Mouse (Mus musculus) heart, embryonic 14.5 days (tissue): Measurements from ENCODE around the gene Vstm2l. TPM values are rescaled to one million over a fixed set of nuclear protein-coding genes. Genes with fewer than 3 reads are reported as not detected.
A peak's percentile ranks its signal among the peaks of the same experiment; 100 is the strongest.

ENCODE experiments used
- ATAC-seq: fragments of 200-750 bp; cut with Nextera tagmentation; 2 replicates; pipeline ENCODE4 v1.8.0; 2017; ENCODE audit warnings: low read depth, moderate TSS enrichment; ENCODE audit not compliant: insufficient number of reproducible peaks, insufficient read depth, low FRiP score
- H3K27ac ChIP-seq, 2 experiments: fragments of 200-500 bp in 1 of 2; fragments of 300-500 bp in 1 of 2; sonication (generic) in 1 of 2; replicated peaks in 1 of 2; 2 replicates each; pipeline ENCODE4 v1.5.1; 2012 to 2014; ENCODE audit warnings: low read depth in 2 of 2, low read length in 2 of 2, control low read depth in 1 of 2, mild to moderate bottlenecking in 1 of 2, mixed read lengths in 1 of 2; ENCODE audit not compliant: control insufficient read depth in 1 of 2, insufficient read depth in 1 of 2
- H3K27me3 ChIP-seq: fragments of 300-500 bp; sonication (generic); 2 replicates; pipeline ENCODE4 v1.6.1; 2014; ENCODE audit warnings: mild to moderate bottlenecking, low read length, control low read depth; ENCODE audit not compliant: control insufficient read depth, insufficient read depth
- H3K36me3 ChIP-seq: fragments of 300-500 bp; sonication (generic); 2 replicates; pipeline ENCODE4 v1.6.1; 2014; ENCODE audit warnings: mild to moderate bottlenecking, control low read depth, low read length, mixed read lengths; ENCODE audit not compliant: control insufficient read depth, insufficient read depth
- H3K4me1 ChIP-seq, 2 experiments: fragments of 200-500 bp in 1 of 2; fragments of 300-500 bp in 1 of 2; sonication (generic) in 1 of 2; 2 replicates each; pipeline ENCODE4 v1.6.1; 2012 to 2014; ENCODE audit warnings: low read length in 2 of 2, control low read depth in 1 of 2, mixed read lengths in 1 of 2; ENCODE audit not compliant: control insufficient read depth in 2 of 2, insufficient read depth in 2 of 2
- H3K4me2 ChIP-seq: fragments of 300-500 bp; sonication (generic); 2 replicates; pipeline ENCODE4 v1.6.1; 2014; ENCODE audit warnings: mild to moderate bottlenecking, low read length
- H3K4me3 ChIP-seq, 2 experiments: fragments of 200-500 bp in 1 of 2; fragments of 300-500 bp in 1 of 2; sonication (generic) in 1 of 2; 2 replicates each; pipeline ENCODE4 v1.5.1; 2012 to 2014; ENCODE audit warnings: low read length in 2 of 2, mild to moderate bottlenecking in 2 of 2, control low read depth in 1 of 2, low read depth in 1 of 2, moderate library complexity in 1 of 2; ENCODE audit not compliant: control insufficient read depth in 1 of 2, insufficient read depth in 1 of 2
- H3K9ac ChIP-seq: fragments of 300-500 bp; sonication (generic); 2 replicates; pipeline ENCODE4 v1.6.1; 2014; ENCODE audit warnings: mild to moderate bottlenecking, low read length
- H3K9me3 ChIP-seq: fragments of 300-500 bp; sonication (generic); 2 replicates; pipeline ENCODE4 v1.6.1; 2016; ENCODE audit warnings: low read length, control low read depth; ENCODE audit not compliant: control insufficient read depth
- WGBS: fragments of 180-500 bp; shearing (Covaris S2); extraction: QIAGEN DNeasy Blood & Tissue Kit; methylation state at CpG from one replicate; pipeline ENCODE4 v1.1.7; 2014; 5-methylcytosine and 5-hydroxymethylcytosine counted together
- polyA plus RNA-seq: library from polyadenylated mRNA; unstranded; fragments of >200 nt; fragmentation: Nextera tagmentation; extraction: Ambion mirVana; gene quantifications from 2 replicates; pipeline ENCODE4 v1.2.1, GENCODE M21; 2014

The Vstm2l gene
- polyA plus RNA-seq, 1 experiment from 2014 or later: not detected

- no peak overlapping the region for H3K4me2 ChIP-seq
- WGBS: 57% methylated on average over 5 of the region's 5 CpGs
- no peak overlapping the region for H3K9ac ChIP-seq
- no peak for ATAC-seq
- H3K27me3 ChIP-seq: peaks cover 15% of the 10 kb centered on the region
- no peak overlapping the region for H3K4me3 ChIP-seq
- H3K27ac ChIP-seq: no peak overlapping the region
- no peaks in the 10 kb centered on the region for H3K9me3 ChIP-seq
- H3K36me3 ChIP-seq: peaks cover 17% of the 10 kb centered on the region
- H3K4me1 ChIP-seq: peaks cover 5 to 7% of the 10 kb centered on the region in 2 experiments; a peak in 3 of 4 replicates
These were observed 64.8 kb downstream of the Vstm2l start for GRCm38 (mm10) chr2:157979241-157979640.

- H3K9me3 ChIP-seq: no peaks in the 10 kb centered on the region
- no peaks in the 10 kb centered on the region for H3K27me3 ChIP-seq
- WGBS: 79% methylated on average over 3 of the region's 3 CpGs
- H3K27ac ChIP-seq: no peak overlapping the region
- no peak for ATAC-seq
- no peak overlapping the region for H3K9ac ChIP-seq
- H3K36me3 ChIP-seq: peaks cover 17% of the 10 kb centered on the region
- peaks cover 19% of the 10 kb centered on the region in 2 experiments for H3K4me1 ChIP-seq
- H3K4me2 ChIP-seq: no peak overlapping the region
- H3K4me3 ChIP-seq: no peak overlapping the region
These were observed 68.3 kb downstream of the Vstm2l start for GRCm38 (mm10) chr2:157982727-157983126.

GRCm38 (mm10) chr2:157983276-157983675, 68.8 kb downstream of the Vstm2l start:
- H3K9me3 ChIP-seq: no peaks in the 10 kb centered on the region
- no peak overlapping the region for H3K4me2 ChIP-seq
- H3K9ac ChIP-seq: no peak overlapping the region
- H3K4me3 ChIP-seq: no peak overlapping the region
- ATAC-seq: no peak
- no peak overlapping the region for H3K27ac ChIP-seq
- H3K27me3 ChIP-seq: no peaks in the 10 kb centered on the region
- WGBS: 89% methylated on average over 4 of the region's 4 CpGs
- peaks cover 17% of the 10 kb centered on the region for H3K36me3 ChIP-seq
- peaks cover 21 to 24% of the 10 kb centered on the region in 2 experiments for H3K4me1 ChIP-seq

GRCm38 (mm10) chr2:157985611-157986010, 71.2 kb downstream of the Vstm2l start:
- 29% methylated on average over 4 of the region's 4 CpGs for WGBS
- no peak for ATAC-seq
- Histone ChIP-seq H3K9me3 (no peaks in the 10 kb centered on the region), H3K9ac (0 out of 2 replicates have a peak overlapping the region, but pooled peaks have one; percentile 13), H3K4me2 (peak overlapping the region; percentile 28; the same call in 1 of the 2 replicates), H3K27ac (peak overlapping the region; percentile 72 to 79), H3K4me3 (no peak overlapping the region), H3K4me1 (peaks cover 15 to 26% of the 10 kb centered on the region in 2 experiments), H3K27me3 (no peaks in the 10 kb centered on the region), H3K36me3 (peaks cover 23% of the 10 kb centered on the region)

- ATAC-seq: no peak
- WGBS: 77% methylated on average over 6 of the region's 6 CpGs
- H3K27me3 ChIP-seq: no peaks in the 10 kb centered on the region
- no peaks in the 10 kb centered on the region for H3K9me3 ChIP-seq
- no peak overlapping the region for H3K4me2 ChIP-seq
- H3K36me3 ChIP-seq: peaks cover 21% of the 10 kb centered on the region
- H3K27ac ChIP-seq: no peak overlapping the region
- no peak overlapping the region for H3K9ac ChIP-seq
- no peak overlapping the region for H3K4me3 ChIP-seq
- peaks cover 15 to 26% of the 10 kb centered on the region in 2 experiments for H3K4me1 ChIP-seq
These were observed 71.8 kb downstream of the Vstm2l start for GRCm38 (mm10) chr2:157986235-157986634.

GRCm38 (mm10) chr2:157988416-157989190, 74.2 kb downstream of the Vstm2l start:
- Histone ChIP-seq H3K4me2 (no peak overlapping the region), H3K27ac (no peak overlapping the region), H3K27me3 (no peaks in the 10 kb centered on the region), H3K9ac (no peak overlapping the region), H3K4me1 (peaks cover 15 to 26% of the 10 kb centered on the region in 2 experiments), H3K4me3 (no peak overlapping the region), H3K36me3 (peaks cover 33% of the 10 kb centered on the region), H3K9me3 (no peaks in the 10 kb centered on the region)
- ATAC-seq: no peak
- 32% methylated on average over 7 of the region's 7 CpGs for WGBS

- Histone ChIP-seq H3K4me3 (no peak overlapping the region), H3K36me3 (peaks cover 42% of the 10 kb centered on the region), H3K4me1 (peaks cover 14 to 24% of the 10 kb centered on the region in 2 experiments), H3K27ac (no peak overlapping the region), H3K9ac (no peak overlapping the region), H3K4me2 (no peak overlapping the region), H3K9me3 (no peaks in the 10 kb centered on the region), H3K27me3 (no peaks in the 10 kb centered on the region)
- ATAC-seq: no peak
- WGBS: 93% methylated on average over 2 of the region's 2 CpGs
These were observed 75.5 kb downstream of the Vstm2l start for GRCm38 (mm10) chr2:157989946-157990345.
